Mouse (Mus musculus) heart, postnatal 0 days (tissue): ENCODE measurements at regions not wholly inside any gene's neighbourhood (a gene's known extent, or its start where the extent isn't known, plus 50 kb on each side); places are given as distances from the start of the nearest gene placed in this dataset.

Experiments
- CTCF ChIP-seq: IDR thresholded peaks from 2 replicates; pipeline ENCODE4 v1.5.1; 2016; ENCODE audit warnings: antibody characterized with exemption, control low read depth, low read depth
- EP300 ChIP-seq: IDR thresholded peaks from 2 replicates; pipeline ENCODE4 v1.6.1; 2016; ENCODE audit warnings: antibody characterized with exemption, low read depth

- TF ChIP-seq EP300: no peak
- no peak for TF ChIP-seq CTCF
These were observed 60.5 kb upstream of the Cdon start for GRCm38 (mm10) chr9:35360139-35361100.
